Mouse (Mus musculus) erythroblast, embryonic 14.5 days (primary cell): ENCODE measurements around the gene Zfp622. TPM values are rescaled to one million over a fixed set of nuclear protein-coding genes. Genes with fewer than 3 reads are reported as not detected.

Experiments used
- H3K27me3 ChIP-seq: 2 replicates; pipeline ENCODE4 v1.6.1; 2012; ENCODE audit warnings: inconsistent platforms; ENCODE audit not compliant: control insufficient read depth
- H3K36me3 ChIP-seq: 2 replicates; pipeline ENCODE4 v1.6.1; 2012; ENCODE audit warnings: mild to moderate bottlenecking, inconsistent platforms; ENCODE audit not compliant: control insufficient read depth
- H3K4me1 ChIP-seq: 2 replicates; pipeline ENCODE4 v1.6.1; 2012; ENCODE audit warnings: inconsistent platforms; ENCODE audit not compliant: control insufficient read depth
- H3K4me3 ChIP-seq: replicated peaks from 2 replicates; pipeline ENCODE3; 2012; ENCODE audit warnings: moderate library complexity, mild to moderate bottlenecking, inconsistent platforms
- H3K9me3 ChIP-seq: 2 replicates; pipeline ENCODE4 v1.6.1; 2012; ENCODE audit warnings: low read length, inconsistent platforms, mixed read lengths; ENCODE audit not compliant: control insufficient read depth
- GATA1 ChIP-seq: IDR thresholded peaks from 2 replicates; pipeline ENCODE4 v1.6.1; 2012; ENCODE audit warnings: low read length, inconsistent platforms, mixed read lengths
- TAL1 ChIP-seq: IDR thresholded peaks from 3 replicates; pipeline ENCODE4 v1.6.1; 2012; ENCODE audit warnings: low read length, inconsistent platforms, mixed read lengths
- polyA plus RNA-seq: library from polyadenylated mRNA; stranded (reverse); fragments of >175 nt; gene quantifications from 2 replicates; pipeline ENCODE4 v1.2.3, GENCODE M21; 2012

Gene Zfp622
- polyA plus RNA-seq, 1 experiment, result 2.1 TPM

DNA sequence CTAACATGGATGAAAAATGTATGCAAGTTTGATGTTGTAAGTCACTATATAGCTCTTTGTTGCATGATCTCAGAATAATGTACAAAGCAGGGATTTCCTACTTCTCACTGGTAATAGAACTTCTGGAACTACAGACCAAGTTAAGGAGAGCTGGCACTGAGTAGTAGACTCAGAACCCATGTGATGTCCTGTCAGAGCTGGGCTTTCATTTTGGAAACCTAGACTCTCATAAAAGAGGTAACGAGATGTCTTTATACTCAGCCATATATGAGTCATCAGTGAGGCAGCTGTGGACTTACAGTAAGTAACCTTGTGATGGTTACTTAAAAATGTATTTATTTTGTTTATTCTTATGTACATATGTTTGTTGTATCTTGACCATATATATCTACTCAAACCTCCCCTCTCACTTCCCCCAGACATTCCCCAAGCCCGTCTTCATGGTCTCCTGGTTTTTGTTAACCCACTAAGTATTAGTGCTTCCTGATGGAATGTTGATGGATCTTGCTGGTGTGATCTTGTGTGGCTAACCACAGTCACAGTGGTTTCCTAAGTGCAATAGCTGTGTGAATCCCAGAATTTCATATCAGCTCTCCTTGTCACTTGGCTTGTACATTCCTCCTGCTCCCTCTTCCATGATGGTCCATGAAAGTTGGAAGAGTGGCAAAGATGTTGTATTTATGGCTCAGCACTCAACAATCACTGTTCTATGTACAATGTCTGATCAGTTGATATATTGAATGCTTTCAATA is 57.2 kb downstream of the Zfp622 start:
- Histone ChIP-seq H3K36me3 (no peaks in the 10 kb centered on the region), H3K27me3 (no peaks in the 10 kb centered on the region), H3K4me1 (no peaks in the 10 kb centered on the region), H3K9me3 (no peaks in the 10 kb centered on the region), H3K4me3 (no peak overlapping the region)
- TF ChIP-seq TAL1, result no peak
- TF ChIP-seq GATA1, result no peak

Other genes starting within 250 kb of the Zfp622 start
- gene Retreg1, start 141.2 kb upstream of the Zfp622 start, polyA plus RNA-seq, result not detected in 2 replicates